Mouse (Mus musculus): ENCODE results near the gene Olfr1233.

Olfr1233 gene

DNA sequence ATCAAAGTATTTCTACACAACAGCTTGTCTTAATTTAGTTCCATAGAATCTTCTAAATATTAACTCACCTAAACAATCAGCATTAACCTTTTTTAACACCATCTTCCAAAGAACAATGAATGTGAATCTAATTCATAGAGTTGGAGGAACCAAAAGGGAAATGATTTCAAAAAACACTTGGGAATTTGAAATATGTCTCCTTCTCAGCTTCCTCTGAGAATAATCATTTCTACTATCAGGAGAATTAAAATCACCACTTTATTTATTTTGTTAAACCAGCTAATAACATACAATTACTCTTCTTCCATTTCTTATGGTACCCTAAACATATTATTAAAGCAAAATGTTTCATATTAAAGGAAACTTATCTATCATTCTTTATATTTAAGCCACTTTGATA is at the start of gene Olfr1233:
Gene Olfr1233, minus strand, starts transcription at position 101 of the 400 bp plus-strand sequence.

DNA sequence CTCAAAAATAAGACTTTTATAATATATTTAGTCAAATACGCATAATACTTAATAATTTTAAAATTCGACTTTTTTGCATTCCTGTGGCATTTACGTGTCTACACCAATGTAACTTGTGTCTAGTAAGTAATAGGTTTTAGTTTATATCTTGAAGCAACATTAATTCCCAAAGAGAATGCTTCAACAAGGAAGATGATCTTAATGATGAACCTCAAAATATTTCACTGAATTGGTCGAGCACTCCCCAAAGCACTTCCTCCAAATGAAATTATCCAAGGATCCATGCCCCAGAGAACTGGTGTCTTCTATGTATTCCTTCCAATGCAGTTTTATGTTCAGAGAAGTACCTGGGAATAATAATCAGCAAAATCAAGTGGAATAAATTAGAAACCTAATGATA is 22.6 kb upstream of the Olfr1233 start, which contains the start of gene Olfr1234:
Gene Olfr1234, minus strand, starts transcription at position 101 of the 400 bp plus-strand sequence.
- WGBS: 85% methylated on average over 4 of the region's 4 CpGs

GRCm38 (mm10) chr2:89329575-89329974 is 12.6 kb downstream of the Olfr1233 start, which contains the start of gene Olfr1232:
Olfr1232 (minus strand) TSS chr2:89329675.

GRCm38 (mm10) chr2:89306974-89307373 is 35.2 kb downstream of the Olfr1233 start, which contains the start of gene Olfr1231:
Olfr1231 (minus strand) TSS chr2:89307074.
- WGBS: 62% methylated on average over 2 of the region's 2 CpGs

- WGBS: 82% methylated on average over 1 of the region's 1 CpGs
Measured at GRCm38 (mm10) chr2:89297168-89297567, 45.0 kb downstream of the Olfr1233 start, which contains the start of gene Olfr1230. Olfr1230 (minus strand) TSS chr2:89297268.

DNA sequence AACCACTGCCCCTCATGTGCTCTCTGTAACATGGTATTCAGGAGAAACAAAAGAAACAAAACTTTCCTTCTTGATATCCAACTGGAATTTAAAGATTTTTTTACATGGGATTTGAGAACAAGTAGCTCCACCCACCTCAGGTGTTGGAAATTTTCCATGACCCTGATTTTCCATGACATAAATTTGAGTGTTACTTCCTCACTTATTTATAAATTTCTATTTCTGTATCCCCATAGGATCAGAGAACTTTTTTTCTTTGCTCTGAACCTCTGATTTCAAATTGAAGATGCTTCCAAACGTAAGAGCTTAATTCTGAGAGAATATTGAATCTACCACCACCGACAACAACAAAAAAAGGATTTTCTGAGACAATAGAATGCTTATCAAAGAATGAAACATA is 54.3 kb downstream of the Olfr1233 start, which contains the start of gene Olfr1229:
Gene Olfr1229, minus strand, starts transcription at position 101 of the 400 bp plus-strand sequence.
- 67% methylated on average over 2 of the region's 2 CpGs for WGBS

Data from cerebral cortex, adult 2 months (tissue).